In the genomic region with DNA sequence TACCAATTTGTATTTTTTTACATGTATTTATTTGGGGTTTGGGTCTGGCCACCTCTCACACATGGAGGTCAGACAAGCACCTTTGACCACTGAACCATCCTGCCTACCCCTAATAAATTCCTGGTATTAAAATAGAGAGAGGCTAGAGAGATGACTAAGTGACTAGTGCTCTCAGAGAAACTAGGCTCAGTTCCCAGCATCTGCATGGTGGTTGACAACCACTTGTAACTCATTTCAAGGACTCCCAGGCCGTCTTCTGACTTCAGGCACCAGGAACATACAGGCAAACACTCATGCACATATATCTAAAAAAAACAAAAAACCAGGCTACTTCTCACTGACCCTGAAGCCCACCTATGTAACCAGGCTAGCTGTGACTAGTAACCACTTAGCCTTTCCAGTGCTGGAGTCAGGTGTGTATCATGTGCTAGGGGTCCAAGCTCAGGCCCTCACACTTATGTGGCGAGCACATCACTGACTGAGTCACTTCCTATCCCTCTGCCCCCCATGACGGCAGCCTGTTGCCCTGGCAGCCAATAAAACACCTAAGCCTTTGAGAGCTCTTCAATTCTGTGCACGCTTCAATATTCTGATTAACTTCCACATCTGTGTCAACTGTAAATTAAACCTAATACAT, we compare ENCODE assay signal across 31 mouse cellular contexts. TPM values are rescaled to one million over a fixed set of nuclear protein-coding genes. Genes with fewer than 3 reads are reported as not detected.
DNase-seq lines count a peak whose midpoint lies in the region; ATAC-seq lines count a peak whose summit lies in the region.
"Had no signal": no experiment of that assay in that cellular context is flagged by ENCODE, and none has a peak within 500 bp of the region (broad histone marks: within the 10 kb centered on the region; RNA-seq: fewer than 3 reads in every experiment).

No protein-coding gene starts in this region.

- ATAC-seq in heart, embryonic 13.5 days (ENCODE audit: extremely low read depth, insufficient number of reproducible peaks, low FRiP score, low TSS enrichment) = no peak
- no peak for ATAC-seq in heart, embryonic 11.5 days (replicated peaks; ENCODE audit: insufficient number of reproducible peaks, low FRiP score, low TSS enrichment)
- ATAC-seq in heart, embryonic 15.5 days (replicated peaks; ENCODE audit: insufficient number of reproducible peaks, insufficient read depth, low FRiP score, low read depth) = no peak
- ATAC-seq: forebrain, embryonic 15.5 days; hindbrain, embryonic 16.5 days; intestine, embryonic 15.5 days; midbrain, embryonic 16.5 days had no signal

- peaks cover 74% of the 10 kb centered on the region for H3K36me3 ChIP-seq in heart, embryonic 13.5 days
- peaks cover 40% of the 10 kb centered on the region for H3K36me3 ChIP-seq in heart, embryonic 11.5 days (ENCODE audit: control insufficient read depth, insufficient read depth, low read length)
- H3K36me3 ChIP-seq in heart, embryonic 15.5 days = peaks cover 56% of the 10 kb centered on the region

- peaks cover 32% of the 10 kb centered on the region for H3K4me1 ChIP-seq in heart, embryonic 13.5 days
- H3K4me1 ChIP-seq in heart, embryonic 11.5 days (ENCODE audit: control insufficient read depth, insufficient read depth, low read length) = peaks cover 10% of the 10 kb centered on the region
- peaks cover 17% of the 10 kb centered on the region for H3K4me1 ChIP-seq in heart, embryonic 15.5 days (replicated peaks)
- H3K4me1 ChIP-seq: forebrain, embryonic 15.5 days had no signal

- no peak overlapping the region for H3K4me3 ChIP-seq in heart, embryonic 13.5 days
- H3K4me3 ChIP-seq in heart, embryonic 11.5 days (ENCODE audit: low read depth, low read length) = no peak overlapping the region
- no peak overlapping the region for H3K4me3 ChIP-seq in heart, embryonic 15.5 days
- H3K4me3 ChIP-seq: embryonic facial prominence, embryonic 10.5 days; forebrain, embryonic 15.5 days; intestine, embryonic 15.5 days; limb, embryonic 15.5 days; midbrain, embryonic 10.5 days; myocyte; neural tube, embryonic 13.5 days; stomach, embryonic 15.5 days had no signal

- H3K27ac ChIP-seq in heart, embryonic 13.5 days (replicated peaks) = 0 out of 2 replicates have a peak overlapping the region, but pooled peaks have one; percentile 32
- no peak overlapping the region for H3K27ac ChIP-seq in heart, embryonic 11.5 days (ENCODE audit: low read depth, low read length)
- peak overlapping the region; percentile 8; the same call in 1 of the 2 replicates for H3K27ac ChIP-seq in heart, embryonic 15.5 days
- H3K27ac ChIP-seq: embryonic facial prominence, embryonic 10.5 days; forebrain, embryonic 15.5 days; intestine, embryonic 15.5 days; limb, embryonic 15.5 days; liver, embryonic 14.5 days; midbrain, embryonic 10.5 days; neural tube, embryonic 13.5 days; stomach, embryonic 15.5 days had no signal

- 57% methylated on average over 4 of the region's 4 CpGs for WGBS in heart, embryonic 13.5 days
- 66% methylated on average over 4 of the region's 4 CpGs for WGBS in heart, embryonic 11.5 days (ENCODE audit: insufficient replicate concordance)
- WGBS in heart, embryonic 15.5 days = 50% methylated on average over 4 of the region's 4 CpGs

- H3K4me2 ChIP-seq in heart, embryonic 13.5 days = peak overlapping the region; percentile 66; the same call in 1 of the 2 replicates
- no peak overlapping the region for H3K4me2 ChIP-seq in heart, embryonic 11.5 days
- H3K4me2 ChIP-seq in heart, embryonic 15.5 days = no peak overlapping the region
- H3K4me2 ChIP-seq: forebrain, embryonic 15.5 days; intestine, embryonic 15.5 days; limb, embryonic 15.5 days; lung, embryonic 14.5 days; neural tube, embryonic 13.5 days; stomach, embryonic 15.5 days had no signal

- H3K9me3 ChIP-seq in heart, embryonic 13.5 days = no peaks in the 10 kb centered on the region
- no peaks in the 10 kb centered on the region for H3K9me3 ChIP-seq in heart, embryonic 11.5 days (replicated peaks; ENCODE audit: control insufficient read depth, low read length)
- H3K9me3 ChIP-seq in heart, embryonic 15.5 days (replicated peaks) = no peaks in the 10 kb centered on the region
- H3K9me3 ChIP-seq: embryonic facial prominence, embryonic 10.5 days; forebrain, embryonic 15.5 days; G1E; intestine, embryonic 15.5 days; limb, embryonic 15.5 days; midbrain, embryonic 10.5 days; neural tube, embryonic 13.5 days; stomach, embryonic 15.5 days had no signal

- DNase-seq in adrenal gland, adult 2 months = peak; percentile 68
- no peak for DNase-seq in adrenal gland, adult 18-20 months (ENCODE audit: low spot score in 2 of 2)
- DNase-seq in NIH3T3 (ENCODE audit: low read depth) = peak; percentile 36
- DNase-seq in testis, postnatal 10 days (ENCODE audit: low spot score) = no peak
- DNase-seq in cerebellum, adult 9-11 months = no peak
- DNase-seq: cerebellum, postnatal 10 days; gastrocnemius, postnatal 10 days; kidney, adult 8-10 months; kidney, postnatal 10 days; left cerebral cortex, postnatal 4 days; lung, embryonic 14.5 days; thymus, adult 2 months; thymus, postnatal 4 days had no signal

- H3K27me3 ChIP-seq in heart, embryonic 13.5 days (replicated peaks) = no peaks in the 10 kb centered on the region
- H3K27me3 ChIP-seq in heart, embryonic 11.5 days (ENCODE audit: control insufficient read depth, insufficient read depth, low read length) = no peaks in the 10 kb centered on the region
- H3K27me3 ChIP-seq in heart, embryonic 15.5 days = no peaks in the 10 kb centered on the region
- H3K27me3 ChIP-seq: CH12.LX; forebrain, embryonic 15.5 days; intestine, embryonic 15.5 days; neural tube, embryonic 13.5 days; stomach, embryonic 15.5 days had no signal

- peak overlapping the region; percentile 33; the same call in 1 of the 2 replicates for H3K9ac ChIP-seq in heart, embryonic 13.5 days
- no peak overlapping the region for H3K9ac ChIP-seq in heart, embryonic 11.5 days (ENCODE audit: low read depth, low read length)
- H3K9ac ChIP-seq in heart, embryonic 15.5 days = no peak overlapping the region
- H3K9ac ChIP-seq: forebrain, embryonic 15.5 days; intestine, embryonic 15.5 days; limb, embryonic 15.5 days; liver, embryonic 14.5 days; lung, embryonic 14.5 days; neural tube, embryonic 13.5 days; stomach, embryonic 15.5 days had no signal

RNA-seq across cellular contexts. Expression of gene Lrrc10, which starts 4.9 kb away (rescaled TPM):
- total RNA-seq in adrenal gland, adult 2 months (2021) = not detected
- polyA plus RNA-seq in adrenal gland, adult 2 months (2012; rRNA removed) = not detected in 2 replicates
- total RNA-seq in adrenal gland, adult 18-20 months (2021) = not detected
- 56.8 and 65.1 TPM in 2 replicates for polyA plus RNA-seq in heart, embryonic 13.5 days (2015; fragmentation: Nextera tagmentation; extraction: Ambion mirVana)
- polyA plus RNA-seq in heart, embryonic 11.5 days (2014; fragmentation: Nextera tagmentation; extraction: Ambion mirVana) = 49.7 and 54.6 TPM in 2 replicates
- polyA plus RNA-seq in heart, embryonic 15.5 days (2015; fragmentation: Nextera tagmentation; extraction: Ambion mirVana) = 52.1 and 60.4 TPM in 2 replicates
- total RNA-seq: CH12.LX; G1E; gastrocnemius, postnatal 10 days; hematopoietic stem cell, adult 5-6 weeks; left cerebral cortex, postnatal 4 days had no signal
- polyA plus RNA-seq: embryonic facial prominence, embryonic 10.5 days; forebrain, embryonic 15.5 days; hindbrain, embryonic 16.5 days; intestine, embryonic 15.5 days; limb, embryonic 15.5 days; liver, embryonic 14.5 days; midbrain, embryonic 16.5 days; myocyte; neural tube, embryonic 13.5 days; spleen, adult 2 months; stomach, embryonic 15.5 days had no signal

RNA-seq across cellular contexts. Expression of gene Cct2, which starts 13.5 kb away (rescaled TPM):
- 100 to 1,000 TPM; 217 to 230 TPM for total RNA-seq in adrenal gland, adult 2 months (2021)
- 17.6 and 21.5 TPM in 2 replicates for polyA plus RNA-seq in adrenal gland, adult 2 months (2012; rRNA removed)
- total RNA-seq in adrenal gland, adult 18-20 months (2021) = 100 to 1,000 TPM; 211 to 254 TPM
- 171 and 188 TPM in 2 replicates for polyA plus RNA-seq in heart, embryonic 13.5 days (2015; fragmentation: Nextera tagmentation; extraction: Ambion mirVana)
- 211 and 221 TPM in 2 replicates for polyA plus RNA-seq in heart, embryonic 11.5 days (2014; fragmentation: Nextera tagmentation; extraction: Ambion mirVana)
- polyA plus RNA-seq in heart, embryonic 15.5 days (2015; fragmentation: Nextera tagmentation; extraction: Ambion mirVana) = 139 and 171 TPM in 2 replicates

Comparison
In these comparisons a context has a peak if more than half of its experiments do, and no peak if none do; other contexts are left out.
1. DNase-seq: peak in adrenal gland, adult 2 months (single experiment) and NIH3T3 (single experiment); none in adrenal gland, adult 18-20 months (0 of 2), testis, postnatal 10 days (single experiment) and cerebellum, adult 9-11 months (single experiment).
2. RNA of gene Lrrc10, which starts 4.9 kb away (polyA plus RNA-seq): 52.1 to 60.4 TPM in heart, embryonic 15.5 days, 56.8 to 65.1 TPM in heart, embryonic 13.5 days and 49.7 to 54.6 TPM in heart, embryonic 11.5 days; not detected in adrenal gland, adult 2 months; every median in the first group is over 10 times any median in the second.